Mouse (Mus musculus) lung, embryonic 16.5 days (tissue): ENCODE measurements around the gene Vps13c. TPM values are rescaled to one million over a fixed set of nuclear protein-coding genes. Genes with fewer than 3 reads are reported as not detected.

Experiments used
- ATAC-seq: fragments of 200-750 bp; cut with Nextera tagmentation; 2 replicates; pipeline ENCODE4 v1.8.0; 2017; ENCODE audit warnings: low read depth, mild to moderate bottlenecking, moderate library complexity
- H3K27ac ChIP-seq: fragments of 300-500 bp; sonication (generic); 2 replicates; pipeline ENCODE4 v1.5.1; 2014; ENCODE audit warnings: mild to moderate bottlenecking, control low read depth, low read length
- H3K27me3 ChIP-seq: fragments of 300-500 bp; sonication (generic); 2 replicates; pipeline ENCODE4 v1.6.1; 2014; ENCODE audit warnings: low read depth, low read length, mixed read lengths; ENCODE audit not compliant: control insufficient read depth, insufficient read depth
- H3K36me3 ChIP-seq: fragments of 300-500 bp; sonication (generic); 2 replicates; pipeline ENCODE4 v1.6.1; 2014; ENCODE audit warnings: low read length; ENCODE audit not compliant: control insufficient read depth, insufficient read depth
- H3K4me1 ChIP-seq: fragments of 300-500 bp; sonication (generic); replicated peaks from 2 replicates; pipeline ENCODE4 v1.6.1; 2014; ENCODE audit warnings: low read length, mixed read lengths; ENCODE audit not compliant: control insufficient read depth, insufficient read depth
- H3K4me2 ChIP-seq: fragments of 300-500 bp; sonication (generic); 2 replicates; pipeline ENCODE4 v1.6.1; 2014; ENCODE audit warnings: low read depth, low read length, control low read depth
- H3K4me3 ChIP-seq: fragments of 300-500 bp; sonication (generic); 2 replicates; pipeline ENCODE4 v1.5.1; 2014; ENCODE audit warnings: mild to moderate bottlenecking, low read length, control low read depth
- H3K9ac ChIP-seq: fragments of 300-500 bp; sonication (generic); 2 replicates; pipeline ENCODE4 v1.6.1; 2014; ENCODE audit warnings: low read length, control low read depth
- H3K9me3 ChIP-seq: fragments of 300-500 bp; sonication (generic); 2 replicates; pipeline ENCODE4 v1.6.1; 2016; ENCODE audit warnings: low read length; ENCODE audit not compliant: control insufficient read depth
- WGBS: fragments of 180-500 bp; shearing (Covaris S2); extraction: QIAGEN DNeasy Blood & Tissue Kit; methylation state at CpG from one replicate; pipeline ENCODE4 v1.1.7; 2014; 5-methylcytosine and 5-hydroxymethylcytosine counted together
- polyA plus RNA-seq: library from polyadenylated mRNA; unstranded; fragments of >200 nt; fragmentation: Nextera tagmentation; extraction: Ambion mirVana; gene quantifications from 2 replicates; pipeline ENCODE4 v1.2.1, GENCODE M21; 2015

The Vps13c gene
- polyA plus RNA-seq, 1 experiment from 2014 or later = 5.8 TPM

DNA sequence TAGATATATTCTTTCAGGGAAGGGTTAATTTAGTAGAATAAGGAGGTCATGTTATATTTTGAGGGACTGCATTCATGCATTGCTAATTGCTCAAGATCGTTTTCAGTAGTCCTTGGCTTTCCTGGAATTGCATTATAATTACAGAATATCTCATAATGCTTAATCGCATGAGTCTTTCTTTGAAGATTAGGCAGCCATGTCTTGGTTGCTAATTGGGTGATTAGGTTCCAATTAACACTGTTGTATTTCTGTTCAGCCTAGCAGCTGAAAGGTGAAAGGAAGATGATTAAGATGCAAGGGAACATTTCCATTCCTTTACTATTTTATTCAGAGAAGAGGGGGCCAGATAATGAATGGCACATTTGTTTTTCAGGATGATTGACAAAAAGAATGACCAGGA is 97.1 kb downstream of the Vps13c start:
- no peak overlapping the region for H3K4me3 ChIP-seq
- WGBS = 86% methylated on average over 2 of the region's 2 CpGs
- H3K36me3 ChIP-seq = peaks cover 12% of the 10 kb centered on the region
- H3K9ac ChIP-seq = no peak overlapping the region
- no peak for ATAC-seq
- H3K9me3 ChIP-seq = no peaks in the 10 kb centered on the region
- H3K27ac ChIP-seq = no peak overlapping the region
- no peaks in the 10 kb centered on the region for H3K27me3 ChIP-seq
- H3K4me1 ChIP-seq = no peaks in the 10 kb centered on the region
- H3K4me2 ChIP-seq = no peak overlapping the region

GRCm38 (mm10) chr9:67955466-67956010 is 115.3 kb downstream of the Vps13c start:
- no peaks in the 10 kb centered on the region for H3K4me1 ChIP-seq

DNA sequence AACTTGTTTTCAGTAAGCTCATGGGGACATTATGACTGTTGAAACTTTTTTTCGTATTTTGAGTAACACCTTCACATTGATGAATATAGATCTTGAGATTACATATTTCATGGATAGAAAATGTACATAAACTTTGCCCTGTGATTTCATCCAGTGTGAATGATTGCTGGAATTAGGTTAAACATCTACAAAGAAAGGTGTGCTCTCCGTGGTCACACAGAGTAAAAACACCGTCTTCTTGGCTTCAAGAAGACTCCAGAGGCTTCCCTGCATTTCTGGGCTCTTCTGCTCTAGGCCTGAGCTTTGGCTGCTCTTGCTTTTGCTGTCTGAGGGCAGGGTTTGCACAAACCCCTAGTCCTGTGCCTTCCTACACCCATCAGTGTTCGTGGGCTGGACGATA is 121.8 kb downstream of the Vps13c start:
- no peak for ATAC-seq
- no peak overlapping the region for H3K4me2 ChIP-seq
- H3K4me1 ChIP-seq = no peaks in the 10 kb centered on the region
- H3K36me3 ChIP-seq = peaks cover 12% of the 10 kb centered on the region
- no peaks in the 10 kb centered on the region for H3K9me3 ChIP-seq
- WGBS = 93% methylated on average over 5 of the region's 5 CpGs
- no peaks in the 10 kb centered on the region for H3K27me3 ChIP-seq
- no peak overlapping the region for H3K27ac ChIP-seq
- H3K4me3 ChIP-seq = no peak overlapping the region
- H3K9ac ChIP-seq = no peak overlapping the region

More at GRCm38 (mm10) chr9:67955466-67956010, 115.3 kb downstream of the Vps13c start:
- no peak for ATAC-seq
- no peak overlapping the region for H3K4me3 ChIP-seq
- H3K9ac ChIP-seq = no peak overlapping the region
- no peaks in the 10 kb centered on the region for H3K9me3 ChIP-seq
- no peak overlapping the region for H3K4me2 ChIP-seq
- no peak overlapping the region for H3K27ac ChIP-seq
- 84% methylated on average over 7 of the region's 7 CpGs for WGBS
- peaks cover 7% of the 10 kb centered on the region for H3K36me3 ChIP-seq
- no peaks in the 10 kb centered on the region for H3K27me3 ChIP-seq

DNA sequence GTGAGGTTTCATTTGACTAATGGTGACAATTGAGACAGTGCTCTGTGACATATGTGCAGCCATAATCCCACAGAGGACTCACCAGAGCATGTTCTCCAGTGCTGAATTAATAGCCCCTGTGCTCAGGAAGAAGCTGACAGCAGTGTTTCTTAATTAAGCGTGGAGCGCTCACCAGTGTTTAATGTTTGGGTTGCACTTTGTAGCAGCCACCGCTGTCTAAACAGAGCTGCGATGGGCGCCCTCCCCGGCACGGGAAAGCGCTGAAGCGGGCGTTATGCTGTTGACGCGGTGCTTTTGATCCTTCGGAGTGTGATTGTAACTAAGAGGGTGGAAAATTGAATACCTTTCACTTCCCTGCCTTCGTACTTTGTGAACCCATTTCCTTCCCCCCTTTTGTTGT is 125.7 kb downstream of the Vps13c start:
- Histone ChIP-seq H3K9ac (no peak overlapping the region), H3K9me3 (no peaks in the 10 kb centered on the region), H3K27me3 (no peaks in the 10 kb centered on the region), H3K27ac (no peak overlapping the region), H3K4me3 (no peak overlapping the region), H3K4me1 (no peaks in the 10 kb centered on the region), H3K36me3 (peaks cover 17% of the 10 kb centered on the region), H3K4me2 (no peak overlapping the region)
- WGBS = 62% methylated on average over 14 of the region's 14 CpGs
- no peak for ATAC-seq

GRCm38 (mm10) chr9:67967011-67967410 is 126.8 kb downstream of the Vps13c start:
- peaks cover 16% of the 10 kb centered on the region for H3K36me3 ChIP-seq
- H3K4me2 ChIP-seq = no peak overlapping the region
- H3K27me3 ChIP-seq = no peaks in the 10 kb centered on the region
- ATAC-seq = no peak
- no peak overlapping the region for H3K9ac ChIP-seq
- no peak overlapping the region for H3K27ac ChIP-seq
- no peak overlapping the region for H3K4me3 ChIP-seq
- no peaks in the 10 kb centered on the region for H3K9me3 ChIP-seq
- WGBS = 51% methylated on average over 3 of the region's 3 CpGs
- no peaks in the 10 kb centered on the region for H3K4me1 ChIP-seq

- H3K27me3 ChIP-seq = no peaks in the 10 kb centered on the region
- H3K4me2 ChIP-seq = no peak overlapping the region
- H3K9me3 ChIP-seq = no peaks in the 10 kb centered on the region
- no peaks in the 10 kb centered on the region for H3K4me1 ChIP-seq
- H3K36me3 ChIP-seq = peaks cover 12% of the 10 kb centered on the region
- no peak overlapping the region for H3K4me3 ChIP-seq
- H3K27ac ChIP-seq = no peak overlapping the region
- ATAC-seq = no peak
- H3K9ac ChIP-seq = no peak overlapping the region
- 35% methylated on average over 6 of the region's 6 CpGs for WGBS
Measured at GRCm38 (mm10) chr9:67973451-67973850, 133.3 kb downstream of the Vps13c start.

- H3K27me3 ChIP-seq = no peaks in the 10 kb centered on the region
- H3K27ac ChIP-seq = no peak overlapping the region
- ATAC-seq = no peak
Measured at GRCm38 (mm10) chr9:67975491-67975890, 135.3 kb downstream of the Vps13c start.

DNA sequence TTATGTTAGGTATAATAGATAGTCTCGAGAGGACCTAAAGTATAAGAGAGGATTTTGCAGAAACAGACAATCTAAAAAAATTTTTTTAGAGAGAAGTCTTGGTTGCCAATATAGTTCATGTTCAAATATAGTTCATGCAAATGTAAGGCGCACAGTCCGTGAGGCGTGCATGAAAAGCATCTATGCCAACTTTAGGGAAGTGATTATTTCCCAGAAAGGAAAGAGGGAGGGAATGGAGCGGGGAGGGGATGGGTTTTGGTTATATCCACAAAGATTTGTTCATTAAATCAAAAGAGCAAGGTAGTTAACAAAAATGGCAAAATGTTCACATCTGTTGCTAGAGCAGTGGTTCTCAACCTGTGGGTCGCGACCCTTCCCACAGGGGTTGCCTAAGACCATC is 166.4 kb downstream of the Vps13c start:
- Histone ChIP-seq H3K4me1 (no peaks in the 10 kb centered on the region), H3K27me3 (no peaks in the 10 kb centered on the region), H3K9ac (no peak overlapping the region), H3K36me3 (no peaks in the 10 kb centered on the region), H3K9me3 (no peaks in the 10 kb centered on the region), H3K4me3 (no peak overlapping the region), H3K4me2 (no peak overlapping the region), H3K27ac (no peak overlapping the region)
- 94% methylated on average over 7 of the region's 7 CpGs for WGBS
- ATAC-seq = no peak

More at GRCm38 (mm10) chr9:67975491-67975890, 135.3 kb downstream of the Vps13c start:
- WGBS = 86% methylated on average over 9 of the region's 9 CpGs
- H3K36me3 ChIP-seq = peaks cover 11% of the 10 kb centered on the region
- H3K9me3 ChIP-seq = no peaks in the 10 kb centered on the region
- H3K4me1 ChIP-seq = no peaks in the 10 kb centered on the region
- H3K4me3 ChIP-seq = no peak overlapping the region
- H3K4me2 ChIP-seq = no peak overlapping the region
- H3K9ac ChIP-seq = no peak overlapping the region

DNA sequence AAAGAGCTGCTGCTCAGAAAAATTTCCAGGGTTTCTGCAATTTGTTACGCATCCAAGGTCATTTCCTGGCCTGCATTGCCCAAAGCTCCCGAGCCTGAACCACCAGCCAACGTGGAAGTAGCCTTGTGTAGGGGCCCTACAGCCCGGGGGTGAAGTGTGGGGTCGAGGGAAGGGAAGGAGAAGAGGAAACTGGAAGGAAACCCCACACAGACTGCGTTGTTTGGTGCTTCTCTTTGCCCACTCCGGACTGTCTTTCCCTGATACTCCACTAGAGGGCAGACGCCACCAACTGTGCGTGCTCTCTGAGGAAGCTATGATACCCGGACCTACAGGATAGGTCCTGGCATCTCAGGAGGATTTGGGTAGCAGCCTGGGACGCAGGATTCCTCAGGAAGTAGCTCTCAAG is 174.8 kb downstream of the Vps13c start:
- H3K4me3 ChIP-seq = no peak overlapping the region
- 7% methylated on average over 11 of the region's 11 CpGs for WGBS
- no peaks in the 10 kb centered on the region for H3K4me1 ChIP-seq
- H3K36me3 ChIP-seq = no peaks in the 10 kb centered on the region
- peak; percentile 49; the same call in 1 of the 2 replicates for ATAC-seq
- H3K9ac ChIP-seq = no peak overlapping the region
- no peaks in the 10 kb centered on the region for H3K9me3 ChIP-seq
- no peaks in the 10 kb centered on the region; the same call in 1 of the 2 replicates for H3K27me3 ChIP-seq
- H3K4me2 ChIP-seq = no peak overlapping the region
- no peak overlapping the region for H3K27ac ChIP-seq
